Mouse (Mus musculus) forebrain, postnatal 0 days (tissue): ENCODE measurements around the gene Plxdc2. TPM values are rescaled to one million over a fixed set of nuclear protein-coding genes. Genes with fewer than 3 reads are reported as not detected.

Experiments used
- ATAC-seq: fragments of 200-750 bp; cut with Nextera tagmentation; 2 replicates; pipeline ENCODE4 v1.8.0; 2017; ENCODE audit warnings: mild to moderate bottlenecking, moderate library complexity
- DNase-seq: peaks from one replicate; pipeline ENCODE4 v3.0.0-alpha.2; 2015
- H3K27ac ChIP-seq: fragments of 300-500 bp; sonication (generic); 2 replicates; pipeline ENCODE4 v1.5.1; 2014; ENCODE audit warnings: low read depth, mild to moderate bottlenecking, antibody characterized with exemption, low read length, moderate library complexity, mixed read lengths
- H3K27me3 ChIP-seq: fragments of 300-500 bp; sonication (generic); 2 replicates; pipeline ENCODE4 v1.6.1; 2014; ENCODE audit warnings: mild to moderate bottlenecking, low read length, mixed read lengths; ENCODE audit not compliant: insufficient read depth
- H3K36me3 ChIP-seq: fragments of 300-500 bp; sonication (generic); 2 replicates; pipeline ENCODE4 v1.6.1; 2014; ENCODE audit warnings: mild to moderate bottlenecking, moderate library complexity; ENCODE audit not compliant: insufficient read depth
- H3K4me1 ChIP-seq: fragments of 300-500 bp; sonication (generic); 2 replicates; pipeline ENCODE4 v1.6.1; 2014; ENCODE audit warnings: antibody characterized with exemption; ENCODE audit not compliant: insufficient read depth
- H3K4me2 ChIP-seq: fragments of 300-500 bp; sonication (generic); 2 replicates; pipeline ENCODE4 v1.6.1; 2014; ENCODE audit warnings: low read depth, mild to moderate bottlenecking, moderate library complexity
- H3K4me3 ChIP-seq: fragments of 300-500 bp; sonication (generic); 2 replicates; pipeline ENCODE4 v1.5.1; 2014; ENCODE audit warnings: low read depth, low read length, mixed read lengths
- H3K9ac ChIP-seq: fragments of 300-500 bp; sonication (generic); 2 replicates; pipeline ENCODE4 v1.6.1; 2014; ENCODE audit warnings: mild to moderate bottlenecking
- H3K9me3 ChIP-seq: fragments of 300-500 bp; sonication (generic); 2 replicates; pipeline ENCODE4 v1.6.1; 2016; ENCODE audit warnings: low read length
- CTCF ChIP-seq: sonication (generic); IDR thresholded peaks from 2 replicates; pipeline ENCODE4 v1.5.1; 2016; ENCODE audit warnings: antibody characterized with exemption, control low read depth, low read depth
- WGBS: fragments of 180-500 bp; shearing (Covaris S2); extraction: QIAGEN DNeasy Blood & Tissue Kit; methylation state at CpG from one replicate; pipeline ENCODE4 v1.1.7; 2014; 5-methylcytosine and 5-hydroxymethylcytosine counted together
- polyA plus RNA-seq: library from polyadenylated mRNA; unstranded; fragments of >200 nt; fragmentation: Nextera tagmentation; extraction: Ambion mirVana; gene quantifications from 2 replicates; pipeline ENCODE4 v1.2.1, GENCODE M21; 2015
- total RNA-seq: library from RNA; depleted of rRNA; stranded (reverse); fragments of >200 nt; gene quantifications from 2 replicates; pipeline ENCODE4 v1.2.3, GENCODE M21; 2014

Plxdc2 gene
- total and polyA plus RNA-seq, 2 experiments from 2014 or later: 20.8 to 23.6 TPM

GRCm38 (mm10) chr2:16370419-16370818 is 14.3 kb downstream of the Plxdc2 start:
- no peaks in the 10 kb centered on the region for H3K9me3 ChIP-seq
- H3K36me3 ChIP-seq: no peaks in the 10 kb centered on the region
- H3K27ac ChIP-seq: no peak overlapping the region
- DNase-seq (no peak), ATAC-seq (no peak)
- no peaks in the 10 kb centered on the region for H3K4me1 ChIP-seq
- TF ChIP-seq CTCF: no peak
- 100% methylated on average over 1 of the region's 1 CpGs for WGBS
- H3K4me3 ChIP-seq: no peak overlapping the region
- no peaks in the 10 kb centered on the region for H3K27me3 ChIP-seq
- no peak overlapping the region for H3K4me2 ChIP-seq
- no peak overlapping the region for H3K9ac ChIP-seq

- Histone ChIP-seq H3K4me3 (no peak overlapping the region), H3K9ac (no peak overlapping the region), H3K27me3 (no peaks in the 10 kb centered on the region), H3K4me2 (no peak overlapping the region), H3K9me3 (no peaks in the 10 kb centered on the region), H3K4me1 (no peaks in the 10 kb centered on the region), H3K27ac (no peak overlapping the region), H3K36me3 (no peaks in the 10 kb centered on the region)
- TF ChIP-seq CTCF: no peak
- DNase-seq (no peak), ATAC-seq (no peak)
These were observed 18.2 kb downstream of the Plxdc2 start for GRCm38 (mm10) chr2:16374288-16374687.

GRCm38 (mm10) chr2:16386206-16386605 is 30.1 kb downstream of the Plxdc2 start:
- no peak overlapping the region for H3K4me3 ChIP-seq
- H3K4me2 ChIP-seq: no peak overlapping the region
- no peaks in the 10 kb centered on the region for H3K27me3 ChIP-seq
- no peak for ATAC-seq
- H3K9me3 ChIP-seq: no peaks in the 10 kb centered on the region
- H3K36me3 ChIP-seq: no peaks in the 10 kb centered on the region
- 80% methylated on average over 1 of the region's 1 CpGs for WGBS
- H3K27ac ChIP-seq: no peak overlapping the region
- H3K9ac ChIP-seq: no peak overlapping the region
- no peaks in the 10 kb centered on the region for H3K4me1 ChIP-seq
- DNase-seq: no peak
- no peak for TF ChIP-seq CTCF

GRCm38 (mm10) chr2:16386692-16387091 is 30.6 kb downstream of the Plxdc2 start:
- Histone ChIP-seq H3K9me3 (no peaks in the 10 kb centered on the region), H3K4me3 (no peak overlapping the region), H3K4me1 (no peaks in the 10 kb centered on the region), H3K4me2 (no peak overlapping the region), H3K27ac (no peak overlapping the region), H3K27me3 (no peaks in the 10 kb centered on the region), H3K36me3 (no peaks in the 10 kb centered on the region), H3K9ac (no peak overlapping the region)
- no peak for TF ChIP-seq CTCF
- no peak for DNase-seq
- ATAC-seq: no peak

- Histone ChIP-seq H3K27ac (no peak overlapping the region), H3K27me3 (no peaks in the 10 kb centered on the region), H3K9ac (no peak overlapping the region), H3K4me1 (no peaks in the 10 kb centered on the region), H3K4me3 (no peak overlapping the region), H3K4me2 (no peak overlapping the region), H3K9me3 (no peaks in the 10 kb centered on the region), H3K36me3 (no peaks in the 10 kb centered on the region)
- no peak for DNase-seq
- no peak for ATAC-seq
- TF ChIP-seq CTCF: no peak
These were observed 31.7 kb downstream of the Plxdc2 start for GRCm38 (mm10) chr2:16387787-16388186.

GRCm38 (mm10) chr2:16397501-16397900 is 41.4 kb downstream of the Plxdc2 start:
- Histone ChIP-seq H3K9me3 (no peaks in the 10 kb centered on the region), H3K4me2 (no peak overlapping the region), H3K27ac (no peak overlapping the region), H3K36me3 (no peaks in the 10 kb centered on the region), H3K4me3 (no peak overlapping the region), H3K27me3 (no peaks in the 10 kb centered on the region), H3K4me1 (no peaks in the 10 kb centered on the region), H3K9ac (no peak overlapping the region)
- DNase-seq: no peak
- no peak for ATAC-seq
- TF ChIP-seq CTCF: no peak
- WGBS: 76% methylated on average over 3 of the region's 3 CpGs

GRCm38 (mm10) chr2:16398006-16398405 is 41.9 kb downstream of the Plxdc2 start:
- no peak for DNase-seq
- H3K9ac ChIP-seq: no peak overlapping the region
- H3K27me3 ChIP-seq: no peaks in the 10 kb centered on the region
- no peak overlapping the region for H3K27ac ChIP-seq
- no peaks in the 10 kb centered on the region for H3K9me3 ChIP-seq
- 87% methylated on average over 1 of the region's 1 CpGs for WGBS
- no peak overlapping the region for H3K4me3 ChIP-seq
- no peak for ATAC-seq
- TF ChIP-seq CTCF: no peak
- H3K4me1 ChIP-seq: no peaks in the 10 kb centered on the region
- H3K36me3 ChIP-seq: no peaks in the 10 kb centered on the region
- H3K4me2 ChIP-seq: no peak overlapping the region

- no peak overlapping the region for H3K4me3 ChIP-seq
- no peak for DNase-seq
- H3K27ac ChIP-seq: no peak overlapping the region
- TF ChIP-seq CTCF: no peak
- no peak for ATAC-seq
- H3K27me3 ChIP-seq: no peaks in the 10 kb centered on the region
- no peak overlapping the region for H3K9ac ChIP-seq
- 80% methylated on average over 10 of the region's 10 CpGs for WGBS
- H3K9me3 ChIP-seq: no peaks in the 10 kb centered on the region
- no peaks in the 10 kb centered on the region for H3K36me3 ChIP-seq
- no peaks in the 10 kb centered on the region for H3K4me1 ChIP-seq
- no peak overlapping the region for H3K4me2 ChIP-seq
These were observed 42.8 kb downstream of the Plxdc2 start for GRCm38 (mm10) chr2:16398896-16399295.
